Mouse (Mus musculus): ENCODE results near the gene Gm20721. TPM values are rescaled to one million over a fixed set of nuclear protein-coding genes. Genes with fewer than 3 reads are reported as not detected.

Gene Gm20721
- total RNA-seq, 2 experiments from 2014 or later, result 2.0 to 2.6 TPM

DNA sequence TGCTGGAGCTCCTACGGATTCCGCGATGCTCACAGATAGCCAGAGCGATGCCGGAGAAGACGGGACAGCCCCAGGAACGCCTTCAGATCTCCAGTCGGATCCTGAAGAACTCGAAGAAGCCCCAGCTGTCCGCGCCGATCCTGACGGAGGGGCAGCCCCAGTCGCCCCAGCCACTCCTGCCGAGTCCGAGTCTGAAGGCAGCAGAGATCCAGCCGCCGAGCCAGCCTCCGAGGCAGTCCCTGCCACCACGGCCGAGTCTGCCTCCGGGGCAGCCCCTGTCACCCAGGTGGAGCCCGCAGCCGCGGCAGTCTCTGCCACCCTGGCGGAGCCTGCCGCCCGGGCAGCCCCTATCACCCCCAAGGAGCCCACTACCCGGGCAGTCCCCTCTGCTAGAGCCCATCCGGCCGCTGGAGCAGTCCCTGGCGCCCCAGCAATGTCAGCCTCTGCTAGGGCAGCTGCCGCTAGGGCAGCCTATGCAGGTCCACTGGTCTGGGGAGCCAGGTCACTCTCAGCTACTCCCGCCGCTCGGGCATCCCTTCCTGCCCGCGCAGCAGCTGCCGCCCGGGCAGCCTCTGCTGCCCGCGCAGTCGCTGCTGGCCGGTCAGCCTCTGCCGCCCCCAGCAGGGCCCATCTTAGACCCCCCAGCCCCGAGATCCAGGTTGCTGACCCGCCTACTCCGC lies 47.3 kb downstream of the Gm20721 start:
- DNase-seq (ENCODE audit: extremely low spot score in 1 of 2, low spot score in 1 of 2), result no peak

GRCm38 (mm10) chr2:174298471-174298870 lies 48.0 kb downstream of the Gm20721 start:
- DNase-seq (ENCODE audit: extremely low spot score in 1 of 2, low spot score in 1 of 2), result no peak

DNA sequence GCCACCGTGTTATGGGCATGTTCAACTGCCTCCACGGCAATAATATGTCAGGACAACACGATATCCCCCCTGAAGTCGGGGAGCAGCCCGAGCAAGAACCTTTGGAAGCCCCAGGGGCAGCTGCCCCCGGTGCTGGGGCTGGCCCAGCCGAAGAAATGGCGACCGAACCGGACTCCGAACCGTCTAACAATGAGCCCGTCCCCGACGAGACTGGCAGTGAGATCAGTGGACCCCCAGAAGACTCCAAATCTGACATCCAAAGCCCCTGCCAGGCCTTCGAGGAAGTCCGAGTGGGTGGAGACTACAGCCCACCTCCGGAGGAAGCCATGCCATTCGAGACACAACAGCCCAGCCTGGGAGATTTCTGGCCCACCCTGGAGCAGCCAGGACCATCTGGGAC lies 48.7 kb downstream of the Gm20721 start:
- no peak for DNase-seq (ENCODE audit: extremely low spot score in 1 of 2, low spot score in 1 of 2)

DNA sequence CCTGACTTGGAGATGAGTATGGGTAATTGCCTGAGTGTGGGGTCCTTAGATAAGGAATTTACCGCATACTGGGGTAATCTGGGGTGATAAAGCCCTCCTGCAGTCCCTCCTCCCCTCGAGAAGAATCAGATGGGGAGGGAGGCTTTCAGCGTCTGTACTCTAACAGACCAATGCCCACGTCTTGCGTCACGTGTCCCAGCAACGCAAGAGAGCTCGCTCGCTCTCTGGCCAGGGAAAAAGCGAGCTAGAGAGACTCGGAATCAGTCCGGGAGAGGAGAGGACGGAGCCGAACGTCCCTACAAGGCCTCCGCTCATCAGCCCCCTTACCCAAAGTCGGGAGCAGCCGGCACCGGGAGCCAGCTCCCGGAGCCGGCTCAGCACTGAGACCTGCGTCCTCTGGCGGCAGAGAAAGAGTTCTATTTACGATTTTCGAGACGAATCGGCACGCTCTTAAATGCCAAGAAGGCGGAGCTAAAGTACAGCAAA lies 49.4 kb downstream of the Gm20721 start:
- peak in 1 of 2 experiments; percentile 47 for DNase-seq (ENCODE audit: extremely low spot score in 1 of 2, low spot score in 1 of 2)

GRCm38 (mm10) chr2:174295900-174296465 lies 50.5 kb downstream of the Gm20721 start:
- DNase-seq (ENCODE audit: extremely low spot score in 1 of 2, low spot score in 1 of 2), result no peak

DNA sequence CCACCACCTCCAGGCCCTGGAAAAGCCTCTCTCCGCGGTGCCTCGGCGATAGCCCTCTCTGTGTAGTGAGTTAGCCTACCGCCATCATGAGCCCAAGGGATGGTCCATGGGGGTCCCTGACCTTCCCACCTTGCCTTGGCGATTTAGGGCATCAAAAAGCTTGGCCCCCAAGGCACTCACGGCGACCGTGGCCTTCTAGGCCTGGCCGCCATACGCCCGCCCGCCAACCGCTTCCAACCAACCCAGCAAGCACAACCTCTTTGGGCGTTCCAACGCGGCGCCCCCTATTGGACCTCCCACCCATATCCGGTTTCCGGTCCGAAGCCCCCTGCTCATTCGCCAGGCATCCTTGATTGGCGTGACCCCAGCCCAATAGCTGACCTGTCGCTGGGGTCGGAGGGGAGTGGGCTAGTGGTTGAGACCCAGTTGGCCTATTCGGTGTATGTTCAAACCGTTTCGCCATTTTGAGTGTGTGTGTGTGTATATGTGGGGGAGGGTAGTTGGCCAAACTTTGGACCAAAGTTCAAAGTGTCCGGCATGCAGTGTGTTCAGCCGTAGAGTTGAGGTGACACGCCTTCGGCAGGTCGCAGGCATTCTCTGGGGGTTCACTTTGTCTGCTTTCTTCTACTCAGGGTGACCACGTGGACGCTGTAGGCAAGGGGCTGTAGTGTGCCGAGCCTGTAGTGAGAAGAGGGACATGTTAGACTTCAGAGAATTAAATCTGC lies 51.2 kb downstream of the Gm20721 start:
- DNase-seq (ENCODE audit: extremely low spot score in 1 of 2, low spot score in 1 of 2), result peak in 1 of 2 experiments; percentile 65

DNA sequence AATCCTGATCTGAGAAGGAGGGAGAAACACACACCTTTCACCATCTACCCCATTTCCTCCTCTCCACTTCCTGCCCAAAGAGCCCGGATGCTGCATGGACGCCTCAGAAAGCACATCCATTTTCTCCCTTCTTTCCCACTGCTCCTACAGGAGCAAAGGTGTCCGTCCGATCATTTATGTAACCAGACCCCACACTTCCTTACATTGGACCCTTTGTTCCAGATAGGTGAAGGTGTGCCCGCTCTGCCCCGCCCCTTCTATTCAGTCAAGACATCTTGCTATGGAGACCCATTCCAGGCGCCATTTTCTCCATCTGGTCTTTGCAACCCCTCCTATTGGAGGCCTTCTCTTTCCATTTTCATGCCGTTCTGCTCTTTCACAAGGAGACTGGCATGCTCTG lies 52.1 kb downstream of the Gm20721 start:
- no peak for DNase-seq (ENCODE audit: extremely low spot score in 1 of 2, low spot score in 1 of 2)

DNA sequence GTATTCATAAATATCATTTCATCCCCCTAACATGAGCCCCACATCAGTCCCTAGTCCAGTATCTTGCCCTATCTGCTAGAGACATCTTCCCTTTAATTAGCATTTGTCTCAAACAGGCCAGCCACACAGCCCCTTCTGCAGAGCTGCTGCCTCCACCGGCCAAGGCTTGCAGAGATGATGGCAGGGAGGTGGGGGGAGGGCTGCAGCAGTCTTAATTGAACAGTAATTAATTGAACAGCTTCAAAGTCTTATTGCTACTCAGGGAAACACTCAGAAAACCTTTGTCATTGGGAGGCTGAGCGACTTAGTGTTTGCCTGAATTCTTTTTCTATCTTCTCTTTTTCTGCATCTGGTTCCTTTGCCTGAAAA lies 54.9 kb downstream of the Gm20721 start:
- no peak for DNase-seq (ENCODE audit: extremely low spot score in 1 of 2, low spot score in 1 of 2)

GRCm38 (mm10) chr2:174291029-174291661 lies 55.4 kb downstream of the Gm20721 start:
- no peak for DNase-seq (ENCODE audit: extremely low spot score in 1 of 2, low spot score in 1 of 2)

DNA sequence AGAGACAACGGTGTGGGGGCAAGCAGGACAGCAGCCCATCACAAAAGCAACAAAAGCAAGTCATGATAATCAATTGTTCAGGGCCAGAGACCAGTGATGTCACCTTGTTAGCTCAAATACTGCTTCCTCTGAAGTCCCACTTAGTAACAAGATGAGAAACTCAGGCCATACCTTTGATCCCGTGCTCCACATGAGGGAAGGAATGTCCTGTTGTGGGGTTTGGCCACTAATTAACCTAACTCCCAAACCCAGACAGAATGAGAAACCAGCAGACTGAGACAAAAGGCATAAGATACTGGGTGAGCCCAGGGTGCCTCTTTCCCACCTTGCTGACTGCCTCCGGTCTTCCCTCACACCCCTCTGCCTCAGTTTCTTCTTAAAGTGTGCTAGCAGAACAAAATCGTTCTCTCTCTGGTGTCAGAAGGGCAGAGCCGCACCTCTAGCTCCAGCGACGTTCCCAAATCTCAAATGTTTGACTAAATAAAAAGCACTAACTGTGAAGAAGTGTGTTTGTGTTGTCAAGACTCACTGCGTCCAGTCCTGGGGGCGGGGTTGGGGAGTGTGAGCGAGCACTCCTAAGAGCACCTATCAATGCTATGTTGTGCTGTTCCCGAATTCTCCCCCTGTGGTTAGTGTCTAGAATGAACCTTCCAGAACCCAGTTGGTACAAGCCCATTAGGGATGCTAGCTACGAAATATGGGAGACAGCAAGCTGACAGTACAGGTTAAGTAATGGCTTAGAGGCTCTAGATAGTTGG lies 57.7 kb downstream of the Gm20721 start:
- no peak for DNase-seq (ENCODE audit: extremely low spot score in 1 of 2, low spot score in 1 of 2)

DNA sequence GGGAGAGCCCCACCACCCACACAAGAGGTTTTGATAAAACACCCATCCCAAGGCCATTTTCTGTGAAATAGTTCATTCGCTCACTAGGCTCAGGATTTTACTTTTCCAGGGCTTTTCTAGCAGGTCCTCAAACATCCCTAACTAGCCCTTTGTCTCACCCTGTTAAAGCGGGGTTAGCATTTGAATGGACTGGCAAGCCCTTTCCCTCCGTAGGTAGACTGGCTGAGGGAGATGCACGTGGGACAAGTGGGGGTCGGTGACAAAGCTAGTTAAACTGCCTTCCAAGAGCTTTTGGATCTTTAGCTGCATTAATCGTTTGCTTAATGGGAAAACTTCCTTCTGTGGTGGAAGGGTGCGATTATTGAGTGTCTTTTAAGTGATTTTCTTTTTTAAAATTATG lies 58.6 kb downstream of the Gm20721 start:
- no peak for DNase-seq (ENCODE audit: extremely low spot score in 1 of 2, low spot score in 1 of 2)

GRCm38 (mm10) chr2:174285921-174286470 lies 60.5 kb downstream of the Gm20721 start:
- DNase-seq (ENCODE audit: extremely low spot score in 1 of 2, low spot score in 1 of 2), result no peak

GRCm38 (mm10) chr2:174284807-174285457 lies 61.6 kb downstream of the Gm20721 start:
- no peak for DNase-seq (ENCODE audit: extremely low spot score in 1 of 2, low spot score in 1 of 2)

DNA sequence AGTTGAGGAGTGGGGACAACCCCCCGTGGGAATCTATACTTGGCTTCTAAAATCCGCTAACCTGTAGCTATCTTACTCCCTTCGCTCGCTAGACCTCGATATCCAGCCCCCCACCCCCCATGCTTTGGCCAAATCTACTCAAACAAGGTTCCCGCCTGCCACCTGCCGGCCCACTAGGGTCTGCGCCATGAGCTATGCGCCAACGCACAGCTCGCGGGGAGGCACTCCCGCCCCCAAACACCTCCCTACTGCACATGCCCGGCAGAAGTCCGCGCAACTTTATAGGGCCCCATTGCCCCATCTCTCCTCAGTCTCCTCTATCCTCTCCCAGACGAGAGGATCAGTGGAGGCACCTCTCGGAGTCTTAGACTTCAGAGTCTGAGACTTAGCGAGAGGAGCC lies 62.5 kb downstream of the Gm20721 start, which contains the start of gene Gnas:
TSS of gene Gnas (plus strand) at position 310 of the 400 bp plus-strand sequence.
- peak; percentile 36 to 39 for DNase-seq (ENCODE audit: extremely low spot score in 1 of 2, low spot score in 1 of 2)

- DNase-seq (ENCODE audit: extremely low spot score in 1 of 2, low spot score in 1 of 2), result no peak
Observed at GRCm38 (mm10) chr2:174283341-174283740, 63.2 kb downstream of the Gm20721 start.
